Mouse (Mus musculus): ENCODE data around the gene Ino80e.

DNA sequence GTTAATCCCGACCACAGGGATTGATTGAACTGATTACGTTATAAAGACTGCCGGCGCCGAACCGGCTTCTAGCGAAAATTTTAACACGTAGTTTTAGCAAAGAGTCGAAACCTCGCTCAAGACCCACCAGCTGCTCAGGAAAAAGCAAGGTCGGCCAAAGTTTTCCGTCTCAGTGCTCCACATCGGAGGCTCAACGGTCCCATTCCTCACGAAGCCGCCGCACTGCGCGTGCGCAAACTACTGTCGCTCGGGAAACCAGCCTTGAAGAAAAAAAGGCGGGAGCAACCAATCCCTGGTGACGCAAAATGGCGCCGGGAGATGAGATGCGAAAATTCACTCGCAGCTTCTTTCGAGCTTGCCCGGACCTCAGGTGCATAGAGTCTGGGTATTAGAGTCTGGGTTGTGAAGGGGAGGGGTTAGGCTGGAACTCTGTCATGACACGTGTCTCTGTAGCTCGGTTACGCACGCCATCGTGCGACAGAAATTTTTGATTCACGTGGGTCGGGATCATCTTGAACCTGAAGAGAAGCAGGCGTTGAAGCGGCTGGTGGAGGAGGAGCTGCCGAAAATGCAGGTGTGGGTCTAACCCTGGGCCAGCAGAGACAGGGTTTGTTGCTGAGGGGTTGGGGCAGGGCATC, at the start of gene Ino80e:
- TF ChIP-seq CTCF (IDR thresholded peaks at IDR 0.05; ENCODE audit: insufficient read depth, low read depth, low read length) (no peak), POLR2A (IDR thresholded peaks at IDR 0.05; ENCODE audit: insufficient read depth, low read depth, low read length) (peak; percentile 55; the same call in 1 of the 2 replicates)

Measured in olfactory bulb, adult 2 months (tissue).